Mouse (Mus musculus) olfactory bulb, adult 2 months (tissue): Measurements from ENCODE around the gene Gpr18.

Experiments
- CTCF ChIP-seq: fragments of 200-500 bp; IDR thresholded peaks from 2 replicates; pipeline ENCODE4 v1.5.1; 2012; ENCODE audit warnings: low read depth, mild to moderate bottlenecking, low read length, moderate library complexity; ENCODE audit not compliant: insufficient read depth
- POLR2A ChIP-seq: fragments of 200-500 bp; IDR thresholded peaks from 2 replicates; pipeline ENCODE4 v1.6.1; 2012; ENCODE audit warnings: mild to moderate bottlenecking, low read depth, low read length, moderate library complexity; ENCODE audit not compliant: insufficient read depth

DNA sequence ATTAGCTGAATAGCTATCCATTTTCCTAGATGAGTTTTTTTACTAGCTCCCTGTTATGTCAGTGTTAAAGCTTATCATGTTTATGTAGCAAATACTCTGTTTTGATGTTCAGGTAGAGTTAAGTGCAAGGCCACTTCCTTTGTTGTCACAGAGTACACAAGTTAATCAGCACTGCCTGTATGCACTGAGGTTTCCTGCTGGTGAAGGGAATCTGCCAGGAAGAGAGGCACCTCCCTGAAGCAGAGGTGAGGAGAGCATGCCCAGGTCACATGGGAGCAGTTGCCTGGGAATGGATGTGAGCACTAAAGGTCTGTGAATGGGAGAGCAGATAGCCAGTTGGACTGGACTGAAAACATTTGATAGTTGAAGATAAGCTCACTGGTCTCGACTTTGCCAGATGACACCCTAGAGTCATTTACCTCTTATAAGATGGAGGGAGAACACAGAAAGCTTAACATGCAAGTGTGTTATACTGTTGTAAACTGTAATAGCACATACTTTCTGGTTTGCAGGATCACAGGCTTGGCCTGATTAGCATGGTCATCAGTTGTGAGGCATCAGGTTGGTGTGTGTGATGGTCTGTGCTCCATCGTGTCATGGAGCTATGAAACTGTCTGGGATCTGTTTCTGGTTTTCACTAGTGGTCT, 35.9 kb upstream of the Gpr18 start:
- TF ChIP-seq POLR2A = no peak
- TF ChIP-seq CTCF = no peak
